ENCODE assay signal across 24 mouse cellular contexts in the genomic region with DNA sequence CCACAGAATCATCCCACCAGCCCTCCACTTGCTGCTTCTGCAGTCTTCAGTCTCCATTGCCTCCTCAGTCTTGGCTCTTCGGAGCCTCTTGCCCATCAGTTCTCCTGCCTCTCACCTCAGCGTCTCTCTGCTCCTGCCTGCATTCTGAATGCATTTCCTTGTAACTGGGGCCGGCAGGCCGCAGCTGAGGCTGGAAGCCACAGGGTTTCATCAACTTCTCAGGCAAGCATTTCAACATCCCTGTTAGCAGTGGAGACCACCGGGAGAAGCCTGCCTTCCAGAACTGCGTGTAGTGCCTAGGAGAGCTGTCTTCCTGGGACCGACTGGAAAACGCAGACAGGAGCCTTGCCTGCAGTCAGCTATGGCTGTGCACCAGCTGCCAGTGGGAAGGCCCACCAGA. TPM values are rescaled to one million over a fixed set of nuclear protein-coding genes. Genes with fewer than 3 reads are reported as not detected.
"Had no signal": no experiment of that assay in that cellular context is flagged by ENCODE, and none has a peak within 500 bp of the region (broad histone marks: within the 10 kb centered on the region; RNA-seq: fewer than 3 reads in every experiment).

No protein-coding gene starts in this region.

- H3K4me2 ChIP-seq: liver, embryonic 12.5 days; lung, embryonic 14.5 days; midbrain, embryonic 12.5 days; neural tube, embryonic 13.5 days; neural tube, embryonic 15.5 days had no signal

- H3K4me3 ChIP-seq: liver, embryonic 12.5 days; midbrain, embryonic 12.5 days; myocyte; neural tube, embryonic 13.5 days; neural tube, embryonic 15.5 days had no signal

- ATAC-seq: liver, embryonic 12.5 days; midbrain, embryonic 16.5 days had no signal

- H3K27me3 ChIP-seq: liver, embryonic 12.5 days; midbrain, embryonic 12.5 days; neural tube, embryonic 13.5 days; neural tube, embryonic 15.5 days had no signal

- DNase-seq: lung, adult 18-20 months; lung, embryonic 14.5 days; lung, postnatal 10 days; lung, postnatal 4 days; midbrain, embryonic 14.5 days; retina, postnatal 1 day; right cerebral cortex, adult 18-20 months; right cerebral cortex, postnatal 25 days; thymus, adult 18-20 months; thymus, postnatal 14 days; thymus, postnatal 36 days had no signal

- H3K27ac ChIP-seq: liver, embryonic 12.5 days; liver, embryonic 14.5 days; midbrain, embryonic 12.5 days; neural tube, embryonic 13.5 days; neural tube, embryonic 15.5 days had no signal

- H3K9ac ChIP-seq: liver, embryonic 12.5 days; liver, embryonic 14.5 days; lung, embryonic 14.5 days; midbrain, embryonic 12.5 days; neural tube, embryonic 13.5 days; neural tube, embryonic 15.5 days had no signal

- H3K36me3 ChIP-seq: liver, embryonic 12.5 days; midbrain, embryonic 12.5 days; neural tube, embryonic 13.5 days; neural tube, embryonic 15.5 days had no signal

- H3K4me1 ChIP-seq: liver, embryonic 12.5 days; midbrain, embryonic 12.5 days; neural tube, embryonic 13.5 days; neural tube, embryonic 15.5 days had no signal

- H3K9me3 ChIP-seq: midbrain, embryonic 12.5 days; neural tube, embryonic 13.5 days; neural tube, embryonic 15.5 days had no signal

RNA-seq across cellular contexts. Expression of gene Timm8a2, which starts 13.3 kb away (rescaled TPM):
- total RNA-seq: megakaryocyte-erythroid progenitor cell, adult 5-6 weeks had no signal
- polyA plus RNA-seq: liver, embryonic 12.5 days; liver, embryonic 14.5 days; liver, embryonic 16.5 days; lung, embryonic 14.5 days; lung, embryonic 16.5 days; midbrain, embryonic 12.5 days; midbrain, embryonic 14.5 days; midbrain, embryonic 16.5 days; myocyte; neural tube, embryonic 11.5 days; neural tube, embryonic 13.5 days; neural tube, embryonic 15.5 days; stomach, embryonic 14.5 days; stomach, embryonic 16.5 days had no signal
